Mouse (Mus musculus) c-Kit-positive CD71-negative TER-119-negative erythroid progenitor cells, embryonic 14.5 days (primary cell): ENCODE data around the gene Ptprm.
A peak's percentile ranks its signal among the peaks of the same experiment; 100 is the strongest.

Experiments
- DNase-seq: peaks from one replicate; pipeline ENCODE4 v3.0.0-alpha.2; 2013; ENCODE audit warnings: low read depth

Gene Ptprm

GRCm38 (mm10) chr17:67281640-67282170 lies 72.6 kb downstream of the Ptprm start:
- DNase-seq, result no peak

DNA sequence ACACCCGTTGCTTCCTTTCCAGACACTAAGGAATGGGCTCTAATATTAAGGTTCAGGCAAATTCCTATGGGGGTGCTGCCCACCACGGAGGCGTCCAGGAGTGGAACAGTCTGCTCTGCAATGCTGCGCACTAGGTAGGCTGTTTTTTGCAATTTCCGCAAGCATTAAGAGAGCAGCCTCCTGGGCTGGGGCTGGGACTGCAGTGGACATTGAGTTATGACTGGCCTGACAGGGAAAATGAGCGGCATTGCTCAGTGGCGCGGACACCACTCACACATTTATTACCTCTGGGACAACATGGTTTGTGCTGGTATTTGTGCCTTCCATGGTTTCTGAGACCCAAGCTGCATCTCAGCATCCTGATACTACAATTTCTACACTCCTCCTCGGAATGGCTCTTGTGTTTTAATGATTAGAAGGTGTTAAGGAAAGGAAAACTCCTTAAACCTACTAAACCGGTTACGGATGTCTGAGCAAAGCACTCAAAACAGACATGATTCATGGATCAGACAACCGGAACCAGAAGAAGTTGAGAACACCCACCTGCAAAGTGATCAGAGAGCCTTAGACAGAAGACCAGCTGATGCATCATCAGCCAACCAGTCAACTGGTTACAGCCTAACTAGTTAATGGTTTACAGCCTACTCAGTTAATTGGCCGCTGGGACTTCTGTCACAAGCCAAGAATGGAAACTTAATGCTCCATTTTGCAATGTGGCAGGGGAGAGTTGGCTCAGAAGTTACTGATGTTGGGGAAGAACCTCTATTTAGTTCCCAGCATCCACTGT lies 76.9 kb downstream of the Ptprm start:
- no peak for DNase-seq

GRCm38 (mm10) chr17:67274531-67275094 lies 79.6 kb downstream of the Ptprm start:
- peak; percentile 10 for DNase-seq

GRCm38 (mm10) chr17:67272928-67273327 lies 81.3 kb downstream of the Ptprm start:
- DNase-seq, result no peak

DNA sequence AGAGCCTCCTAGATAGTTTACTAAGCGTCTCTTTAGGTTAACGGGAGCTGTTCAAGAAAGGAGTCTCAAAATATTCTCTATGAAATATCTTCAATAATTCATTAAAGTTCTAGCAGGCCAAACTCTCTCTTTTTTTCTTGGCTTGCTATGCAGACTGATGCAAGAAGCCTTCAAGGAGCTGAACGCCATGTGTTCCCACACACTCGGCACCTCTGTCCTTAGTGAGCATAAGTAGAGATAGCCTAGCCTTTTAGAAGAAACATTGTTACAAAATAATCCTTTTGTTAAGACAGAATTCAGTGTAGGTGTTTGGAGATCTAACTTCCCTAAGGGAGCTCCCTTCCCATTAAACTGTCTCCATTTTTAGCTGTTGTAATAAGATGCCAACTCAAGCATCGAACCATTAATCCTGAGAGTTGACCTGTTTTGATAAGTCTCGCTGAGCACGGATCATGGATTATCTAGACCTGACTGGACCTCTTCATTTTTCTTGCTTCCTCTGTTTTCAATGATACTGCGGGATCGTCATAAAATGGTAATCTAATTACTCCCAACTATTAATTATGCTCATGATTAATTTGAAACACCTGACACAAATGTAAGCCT lies 85.7 kb downstream of the Ptprm start:
- DNase-seq, result no peak

DNA sequence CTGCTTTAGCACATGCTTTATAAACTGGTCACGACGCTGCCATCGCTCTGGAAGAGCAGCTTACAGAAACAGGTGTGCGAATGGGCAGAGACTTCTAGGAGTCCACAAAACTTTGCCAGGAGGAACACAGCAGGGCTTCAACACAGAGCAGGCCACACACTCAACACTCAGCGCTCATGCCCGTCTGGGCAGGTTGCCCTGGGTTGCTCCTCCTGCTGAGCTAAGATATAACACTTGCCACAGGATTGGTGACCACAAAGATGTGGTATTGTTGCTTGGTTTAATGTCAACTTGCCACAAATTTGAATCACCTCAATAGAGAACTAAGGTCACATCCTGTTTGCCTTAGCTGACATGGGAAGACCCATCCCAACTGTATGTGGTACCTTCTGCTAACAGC lies 88.0 kb downstream of the Ptprm start:
- no peak for DNase-seq

DNA sequence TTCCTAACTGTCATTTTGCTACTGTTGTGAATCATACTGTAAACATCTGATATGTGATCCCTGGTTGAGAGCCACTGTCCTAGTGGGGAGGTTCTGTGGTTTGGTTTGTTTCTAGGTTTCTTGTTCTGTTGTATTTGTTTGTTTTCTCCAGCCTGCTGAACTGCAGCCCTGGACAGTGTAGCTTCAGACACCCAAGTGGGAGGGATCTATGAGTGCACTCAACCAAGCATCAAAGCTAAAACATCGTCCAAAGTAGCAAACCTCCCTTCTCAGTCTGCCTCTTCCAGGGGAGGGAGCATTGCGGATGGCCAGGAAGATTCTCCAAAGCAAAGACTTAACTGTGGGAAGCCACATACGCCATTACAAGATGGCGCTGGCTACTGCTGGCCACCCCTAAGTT lies 88.7 kb downstream of the Ptprm start:
- no peak for DNase-seq

DNA sequence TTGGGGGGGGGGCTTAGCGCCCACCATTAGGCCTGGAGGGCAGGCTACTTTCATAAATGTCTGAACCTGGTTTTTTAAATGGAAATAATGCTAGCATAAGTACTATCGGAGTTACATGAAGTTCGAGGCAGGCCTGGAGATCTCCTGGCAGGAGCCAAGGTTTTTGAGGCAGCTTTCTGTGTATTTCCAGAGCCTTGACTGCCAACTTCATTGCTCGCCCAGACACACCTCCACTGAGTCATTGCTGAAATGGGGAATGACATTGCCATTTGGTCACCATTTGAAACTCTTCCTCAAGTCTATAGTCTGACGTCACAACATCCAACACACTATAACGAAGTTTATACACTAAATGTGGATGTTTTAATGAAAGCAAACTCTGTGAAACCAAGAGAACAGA lies 89.5 kb downstream of the Ptprm start:
- no peak for DNase-seq

DNA sequence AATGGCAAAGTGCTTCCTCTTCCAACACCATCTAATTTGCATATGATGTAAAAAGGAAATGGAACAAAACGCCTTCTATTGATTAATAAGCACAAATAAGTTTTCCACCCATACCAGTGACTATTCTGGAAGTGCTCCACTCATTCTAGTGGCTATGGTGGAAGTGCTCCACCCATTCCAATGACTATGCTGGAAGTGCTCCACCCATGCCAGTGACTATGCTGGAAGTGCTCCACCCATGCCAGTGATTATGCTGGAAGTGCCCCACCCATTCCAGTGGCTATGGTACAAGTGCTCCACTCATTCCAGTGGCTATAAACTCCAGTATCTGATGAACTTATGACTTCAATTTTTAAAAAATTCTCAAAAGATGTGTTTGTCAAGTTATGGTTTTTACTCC lies 91.2 kb downstream of the Ptprm start:
- no peak for DNase-seq

GRCm38 (mm10) chr17:67260016-67260415 lies 94.2 kb downstream of the Ptprm start:
- no peak for DNase-seq

DNA sequence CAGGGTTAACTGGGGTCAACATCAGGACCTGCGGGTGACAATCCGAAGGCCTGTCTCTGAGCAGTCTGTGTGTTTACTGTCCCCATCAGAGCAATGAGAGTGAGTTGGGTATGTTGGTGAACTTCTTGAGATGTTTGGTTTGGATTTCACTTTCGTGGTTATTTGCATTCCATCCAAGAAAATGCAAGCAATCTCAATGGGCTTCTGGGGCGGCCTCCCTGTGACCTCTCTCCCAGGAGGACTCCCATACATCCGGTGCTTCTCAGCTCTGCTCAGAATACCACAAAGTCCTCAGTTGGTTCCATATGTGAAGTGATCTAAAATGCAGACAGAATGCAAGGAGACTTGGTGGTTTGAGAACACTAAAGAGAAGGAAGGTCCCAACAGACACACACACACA lies 96.5 kb downstream of the Ptprm start:
- DNase-seq, result no peak

DNA sequence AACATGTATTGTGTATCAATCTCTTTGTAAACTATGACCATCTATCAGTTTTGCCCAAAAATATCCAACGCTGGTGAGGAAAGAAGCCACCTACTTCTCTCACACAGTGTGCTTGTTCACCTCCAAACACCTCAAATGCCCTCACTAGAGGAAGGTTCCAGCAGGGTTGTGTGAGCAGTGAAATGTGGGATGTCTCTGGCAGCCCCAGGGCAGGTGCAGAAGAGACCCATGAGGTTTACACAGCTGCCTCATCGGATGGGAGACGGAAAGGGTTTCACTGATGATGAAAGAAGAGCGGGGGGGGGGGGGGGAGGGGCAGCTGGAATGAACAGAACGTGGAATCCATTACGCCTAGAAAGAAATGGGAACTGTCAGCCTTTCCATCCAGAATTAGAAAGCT lies 98.1 kb downstream of the Ptprm start:
- DNase-seq, result no peak

- DNase-seq, result no peak
Measured at GRCm38 (mm10) chr17:67253445-67253844, 100.8 kb downstream of the Ptprm start.

- DNase-seq, result no peak
Measured at GRCm38 (mm10) chr17:67252992-67253391, 101.3 kb downstream of the Ptprm start.

GRCm38 (mm10) chr17:67245273-67245875 lies 108.9 kb downstream of the Ptprm start:
- DNase-seq, result no peak

- no peak for DNase-seq
Measured at GRCm38 (mm10) chr17:67242774-67243495, 111.3 kb downstream of the Ptprm start.

GRCm38 (mm10) chr17:67241951-67242773 lies 112.1 kb downstream of the Ptprm start:
- DNase-seq, result no peak

DNA sequence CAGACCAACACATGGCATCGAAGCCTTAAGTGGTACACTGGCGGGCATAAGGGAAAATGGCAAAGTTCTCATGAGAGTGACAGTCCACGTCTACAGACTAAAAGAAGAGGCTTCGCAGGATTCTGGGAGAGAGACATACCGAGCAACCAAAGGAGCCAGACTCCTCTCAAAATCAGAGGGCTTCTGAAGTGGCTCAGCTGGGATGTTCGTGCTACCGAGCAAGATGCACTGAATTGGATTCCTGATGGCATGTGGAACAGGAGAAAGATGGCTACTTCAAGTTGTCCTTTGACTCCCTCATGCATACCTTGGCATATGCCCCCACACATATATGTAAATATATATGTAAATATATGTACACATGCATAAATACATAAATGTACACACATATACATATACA lies 115.4 kb downstream of the Ptprm start:
- DNase-seq, result no peak

DNA sequence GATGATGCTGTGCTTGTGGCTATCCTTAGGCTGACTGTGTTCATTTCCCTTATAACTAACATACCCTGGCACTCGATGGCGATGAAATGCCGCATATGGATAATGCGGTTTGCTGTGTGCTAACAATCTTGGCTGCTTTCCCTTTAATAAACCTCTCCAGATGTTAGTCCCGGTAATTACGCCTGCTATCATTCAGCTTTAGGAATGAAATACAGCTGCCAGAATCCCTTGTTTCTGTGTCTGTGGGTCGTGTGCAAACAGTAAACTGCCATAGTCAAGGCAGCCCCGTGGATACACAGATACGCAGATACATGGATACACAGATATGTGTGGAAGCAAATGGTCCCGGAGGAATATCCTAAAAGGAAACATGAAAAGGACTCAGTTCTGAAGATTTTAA lies 116.8 kb downstream of the Ptprm start:
- no peak for DNase-seq

DNA sequence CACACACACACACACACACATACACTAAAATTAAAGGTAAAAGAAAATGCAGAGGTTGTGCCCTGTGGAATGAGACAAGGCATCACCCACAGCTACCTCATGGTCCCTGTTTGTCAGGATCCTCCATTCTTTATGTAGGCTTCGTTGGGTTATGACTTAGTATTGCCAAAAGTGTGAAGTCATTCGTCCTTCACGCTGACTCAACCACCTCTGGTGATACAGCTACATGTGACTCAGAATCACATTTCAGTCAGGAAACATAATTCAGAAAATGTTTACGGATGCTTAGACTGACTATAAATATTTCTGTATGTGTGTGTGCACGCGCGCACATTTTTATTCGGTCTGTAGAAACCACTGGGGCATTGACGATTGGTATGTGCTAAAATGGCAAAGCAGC lies 121.2 kb downstream of the Ptprm start:
- no peak for DNase-seq

GRCm38 (mm10) chr17:67226991-67227390 lies 127.3 kb downstream of the Ptprm start:
- no peak for DNase-seq
